Mouse (Mus musculus): ENCODE measurements around the gene Zfp148. TPM values are rescaled to one million over a fixed set of nuclear protein-coding genes. Genes with fewer than 3 reads are reported as not detected.

Gene Zfp148
- total RNA-seq, 1 experiment from 2014 or later: 32.5 TPM

Other genes with a start within 250 kb of the Zfp148 start
- gene Osbpl11, start 195.8 kb upstream of the Zfp148 start, total RNA-seq (2017): 28.0 to 41.0 TPM (median 29.8 TPM) in 3 replicates
- gene Snx4, start 129.4 kb upstream of the Zfp148 start, total RNA-seq (2017): 87.8 to 97.4 TPM (median 89.4 TPM) in 3 replicates
- not detected in 3 replicates for gene Slc12a8, start 136.5 kb downstream of the Zfp148 start, total RNA-seq (2017)